Mouse (Mus musculus) forebrain, embryonic 11.5 days (tissue): ENCODE data around the gene Klf3. TPM values are rescaled to one million over a fixed set of nuclear protein-coding genes. Genes with fewer than 3 reads are reported as not detected.

Experiments
- ATAC-seq: fragments of 200-750 bp; cut with Nextera tagmentation; replicated peaks from 2 replicates; pipeline ENCODE4 v1.8.0; 2017; ENCODE audit warnings: moderate TSS enrichment; ENCODE audit not compliant: low FRiP score
- DNase-seq: peaks from one replicate; pipeline ENCODE4 v3.0.0-alpha.2; 2017; ENCODE audit warnings: low spot score
- H3K27ac ChIP-seq: fragments of 300-500 bp; sonication (generic); 2 replicates; pipeline ENCODE4 v1.5.1; 2014; ENCODE audit warnings: low read depth, low read length
- H3K27me3 ChIP-seq: fragments of 300-500 bp; sonication (generic); 2 replicates; pipeline ENCODE4 v1.6.1; 2014; ENCODE audit warnings: mild to moderate bottlenecking, low read length, mixed read lengths; ENCODE audit not compliant: control insufficient read depth, insufficient read depth
- H3K36me3 ChIP-seq: fragments of 300-500 bp; sonication (generic); 2 replicates; pipeline ENCODE4 v1.6.1; 2014; ENCODE audit warnings: mild to moderate bottlenecking, low read length, moderate library complexity, mixed read lengths; ENCODE audit not compliant: control insufficient read depth, insufficient read depth
- H3K4me1 ChIP-seq: fragments of 300-500 bp; sonication (generic); replicated peaks from 2 replicates; pipeline ENCODE4 v1.6.1; 2014; ENCODE audit warnings: low read length, mixed read lengths; ENCODE audit not compliant: control insufficient read depth, insufficient read depth
- H3K4me2 ChIP-seq: fragments of 300-500 bp; sonication (generic); 2 replicates; pipeline ENCODE4 v1.6.1; 2014; ENCODE audit warnings: low read depth, mild to moderate bottlenecking, low read length, moderate library complexity, mixed read lengths; ENCODE audit not compliant: severe bottlenecking
- H3K4me3 ChIP-seq: fragments of 300-500 bp; sonication (generic); 2 replicates; pipeline ENCODE4 v1.5.1; 2014; ENCODE audit warnings: low read depth, low read length
- H3K9ac ChIP-seq: fragments of 300-500 bp; sonication (generic); 2 replicates; pipeline ENCODE4 v1.6.1; 2014; ENCODE audit warnings: low read length
- H3K9me3 ChIP-seq: fragments of 300-500 bp; sonication (generic); 2 replicates; pipeline ENCODE4 v1.6.1; 2016; ENCODE audit warnings: low read length, mixed read lengths; ENCODE audit not compliant: control insufficient read depth
- WGBS: fragments of 180-500 bp; shearing (Covaris S2); extraction: QIAGEN DNeasy Blood & Tissue Kit; methylation state at CpG from one replicate; pipeline ENCODE4 v1.1.7; 2014; 5-methylcytosine and 5-hydroxymethylcytosine counted together
- polyA plus RNA-seq: library from polyadenylated mRNA; unstranded; fragments of >200 nt; fragmentation: Nextera tagmentation; extraction: Ambion mirVana; gene quantifications from 2 replicates; pipeline ENCODE4 v1.2.1, GENCODE M21; 2014

The Klf3 gene
- polyA plus RNA-seq, 1 experiment from 2014 or later = 40.9 TPM

- H3K27ac ChIP-seq = no peak overlapping the region
- WGBS = 44% methylated on average over 5 of the region's 5 CpGs
- no peak for ATAC-seq
Observed at GRCm38 (mm10) chr5:64866331-64867050, 63.3 kb downstream of the Klf3 start.

DNA sequence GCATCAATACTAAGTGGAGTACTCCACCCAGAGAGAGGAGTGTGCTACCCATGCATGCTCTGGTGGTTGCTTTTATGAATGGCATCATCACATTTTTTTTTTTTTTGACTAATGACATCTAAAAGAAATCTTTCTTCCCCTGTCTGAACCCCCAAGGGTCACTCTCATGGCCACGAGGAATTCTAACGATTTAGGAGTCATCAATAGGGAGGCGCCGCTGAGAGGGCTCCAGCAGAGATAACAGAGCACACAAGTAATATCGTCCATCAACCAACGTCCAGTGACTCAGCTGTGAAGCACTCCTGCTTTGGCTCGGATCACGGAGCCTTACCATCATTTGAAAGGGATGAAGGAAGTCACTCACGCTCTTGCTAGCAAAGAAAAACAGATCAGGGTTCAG lies 63.9 kb downstream of the Klf3 start:
- no peak for ATAC-seq
- H3K9me3 ChIP-seq = no peaks in the 10 kb centered on the region; the same call in 1 of the 2 replicates
- no peaks in the 10 kb centered on the region for H3K36me3 ChIP-seq
- H3K27me3 ChIP-seq = no peaks in the 10 kb centered on the region
- no peak overlapping the region for H3K9ac ChIP-seq
- H3K4me2 ChIP-seq = no peak overlapping the region
- no peaks in the 10 kb centered on the region for H3K4me1 ChIP-seq
- H3K27ac ChIP-seq = no peak overlapping the region
- no peak for DNase-seq
- no peak overlapping the region for H3K4me3 ChIP-seq
- 78% methylated on average over 9 of the region's 9 CpGs for WGBS

More at GRCm38 (mm10) chr5:64866331-64867050, 63.3 kb downstream of the Klf3 start:
- H3K4me1 ChIP-seq = no peaks in the 10 kb centered on the region
- H3K36me3 ChIP-seq = no peaks in the 10 kb centered on the region
- no peak overlapping the region; the same call in 1 of the 2 replicates for H3K9ac ChIP-seq
- no peaks in the 10 kb centered on the region for H3K27me3 ChIP-seq
- H3K4me2 ChIP-seq = no peak overlapping the region
- DNase-seq = peak; percentile 78
- H3K4me3 ChIP-seq = no peak overlapping the region
- no peaks in the 10 kb centered on the region; the same call in 1 of the 2 replicates for H3K9me3 ChIP-seq

DNA sequence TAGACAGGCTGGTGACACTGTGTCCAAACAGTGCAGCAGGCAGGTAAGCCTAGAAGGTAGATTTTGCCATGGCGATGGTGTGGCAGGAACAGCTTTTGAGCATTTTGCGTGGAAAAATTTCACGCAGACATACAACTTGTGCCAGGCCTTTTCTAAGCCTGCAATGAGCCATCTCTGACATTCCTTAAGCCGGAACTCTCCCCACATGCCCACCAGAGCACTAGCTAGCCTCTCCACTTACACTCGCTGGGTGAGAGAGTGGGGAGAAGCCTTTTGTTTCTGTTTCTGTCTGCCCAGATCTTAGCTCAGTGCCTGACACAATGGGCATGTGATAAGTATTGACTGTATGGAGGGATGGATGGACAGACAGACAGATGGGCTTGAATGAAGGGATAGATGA lies 64.4 kb downstream of the Klf3 start:
- Histone ChIP-seq H3K4me3 (no peak overlapping the region), H3K9me3 (no peaks in the 10 kb centered on the region; the same call in 1 of the 2 replicates), H3K36me3 (no peaks in the 10 kb centered on the region), H3K27ac (no peak overlapping the region), H3K4me2 (no peak overlapping the region), H3K27me3 (no peaks in the 10 kb centered on the region), H3K9ac (no peak overlapping the region), H3K4me1 (no peaks in the 10 kb centered on the region)
- no peak for DNase-seq
- ATAC-seq = no peak
- 87% methylated on average over 5 of the region's 5 CpGs for WGBS

GRCm38 (mm10) chr5:64876086-64876830 lies 73.1 kb downstream of the Klf3 start:
- no peak for ATAC-seq
- Histone ChIP-seq H3K27ac (peak overlapping the region; percentile 94; the same call in 1 of the 2 replicates), H3K9me3 (no peaks in the 10 kb centered on the region; the same call in 1 of the 2 replicates), H3K4me3 (no peak overlapping the region), H3K4me2 (no peak overlapping the region), H3K4me1 (peaks cover 9% of the 10 kb centered on the region; the same call in 1 of the 2 replicates), H3K27me3 (no peaks in the 10 kb centered on the region), H3K9ac (no peak overlapping the region), H3K36me3 (no peaks in the 10 kb centered on the region)
- no peak for DNase-seq
- WGBS = 79% methylated on average over 12 of the region's 12 CpGs

GRCm38 (mm10) chr5:64877235-64878026 lies 74.2 kb downstream of the Klf3 start:
- Histone ChIP-seq H3K4me2 (peak overlapping the region; percentile 26; the same call in 1 of the 2 replicates), H3K4me3 (no peak overlapping the region), H3K9me3 (no peaks in the 10 kb centered on the region; the same call in 1 of the 2 replicates), H3K27me3 (no peaks in the 10 kb centered on the region), H3K36me3 (no peaks in the 10 kb centered on the region), H3K27ac (peak overlapping the region; percentile 94), H3K4me1 (peaks cover 9% of the 10 kb centered on the region; the same call in 1 of the 2 replicates), H3K9ac (peak overlapping the region; percentile 27; the same call in 1 of the 2 replicates)
- 9% methylated on average over 15 of the region's 15 CpGs for WGBS
- ATAC-seq (peak; percentile 67), DNase-seq (peak; percentile 65)

DNA sequence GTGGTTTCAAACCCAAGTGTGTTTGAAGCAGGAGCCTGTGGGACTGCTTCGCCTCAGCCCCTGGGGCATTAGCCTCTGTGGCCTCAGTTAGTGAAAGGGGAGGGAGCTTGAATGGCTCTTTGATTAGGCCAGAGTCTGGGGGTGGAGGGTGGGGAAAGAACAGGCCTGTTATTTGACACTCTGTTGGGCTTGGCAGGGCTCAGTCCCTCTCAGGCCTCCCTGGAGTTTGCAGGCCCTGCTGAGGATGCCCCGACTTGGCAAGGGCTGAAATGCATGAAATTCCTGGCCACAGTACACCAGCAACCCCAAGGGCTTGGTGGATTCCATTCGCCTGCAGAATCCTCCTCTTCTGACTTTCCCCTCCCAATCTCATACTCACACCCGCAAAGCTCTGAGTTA lies 74.8 kb downstream of the Klf3 start:
- Histone ChIP-seq H3K27me3 (no peaks in the 10 kb centered on the region), H3K4me2 (no peak overlapping the region), H3K36me3 (no peaks in the 10 kb centered on the region), H3K4me3 (no peak overlapping the region), H3K9me3 (no peaks in the 10 kb centered on the region; the same call in 1 of the 2 replicates), H3K4me1 (peaks cover 9% of the 10 kb centered on the region; the same call in 1 of the 2 replicates), H3K9ac (no peak overlapping the region), H3K27ac (peak overlapping the region; percentile 94)
- ATAC-seq (peak; percentile 92), DNase-seq (peak; percentile 88)
- 5% methylated on average over 4 of the region's 4 CpGs for WGBS

DNA sequence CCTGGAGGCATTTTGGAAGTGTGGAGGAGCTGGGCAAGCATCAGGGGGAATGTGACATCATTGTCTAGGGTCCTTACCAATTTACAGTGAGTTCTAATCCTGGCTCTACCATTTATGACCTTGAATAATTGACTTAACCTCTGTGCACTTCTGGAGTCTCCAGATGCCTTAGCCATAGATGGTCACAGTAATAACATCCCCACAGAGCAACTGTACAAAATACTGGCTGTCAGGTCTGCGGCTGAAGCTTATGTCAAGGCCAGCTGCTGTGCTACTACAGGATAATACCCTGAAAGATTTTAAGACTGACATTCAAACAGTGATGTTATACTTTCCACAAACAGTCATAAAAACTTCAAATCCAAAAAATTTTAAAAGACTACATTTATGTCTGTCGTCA lies 75.3 kb downstream of the Klf3 start:
- H3K9ac ChIP-seq = no peak overlapping the region
- H3K4me1 ChIP-seq = peaks cover 9% of the 10 kb centered on the region; the same call in 1 of the 2 replicates
- no peaks in the 10 kb centered on the region for H3K36me3 ChIP-seq
- ATAC-seq (peak; percentile 29), DNase-seq (no peak)
- H3K27me3 ChIP-seq = no peaks in the 10 kb centered on the region
- H3K9me3 ChIP-seq = no peaks in the 10 kb centered on the region; the same call in 1 of the 2 replicates
- H3K4me3 ChIP-seq = no peak overlapping the region
- 63% methylated on average over 2 of the region's 2 CpGs for WGBS
- H3K27ac ChIP-seq = peak overlapping the region; percentile 94
- no peak overlapping the region for H3K4me2 ChIP-seq

DNA sequence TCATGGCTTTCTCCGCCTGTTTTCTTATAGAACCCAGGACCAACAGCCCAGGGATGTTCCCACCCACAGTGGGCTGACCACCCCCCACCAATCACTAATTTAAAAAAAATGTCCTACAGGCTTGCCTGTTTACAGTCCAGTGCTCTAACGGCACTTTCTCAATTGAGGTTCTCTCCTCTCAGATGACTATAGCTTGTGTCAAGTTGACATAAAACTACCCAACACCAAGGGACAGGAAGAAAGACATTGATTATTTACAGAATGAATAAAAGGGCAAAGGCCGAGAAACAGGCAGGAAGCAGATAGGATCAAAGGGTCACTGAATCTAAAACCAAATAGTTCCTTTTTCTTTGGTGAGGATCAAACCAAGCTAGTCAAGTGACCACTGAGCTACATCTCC lies 76.1 kb downstream of the Klf3 start:
- no peak overlapping the region for H3K4me3 ChIP-seq
- ATAC-seq (no peak), DNase-seq (no peak)
- H3K4me2 ChIP-seq = no peak overlapping the region
- H3K36me3 ChIP-seq = no peaks in the 10 kb centered on the region
- WGBS = 51% methylated on average over 3 of the region's 3 CpGs
- H3K27ac ChIP-seq = peak overlapping the region; percentile 94; the same call in 1 of the 2 replicates
- no peaks in the 10 kb centered on the region; the same call in 1 of the 2 replicates for H3K9me3 ChIP-seq
- peaks cover 9% of the 10 kb centered on the region; the same call in 1 of the 2 replicates for H3K4me1 ChIP-seq
- no peak overlapping the region for H3K9ac ChIP-seq
- H3K27me3 ChIP-seq = no peaks in the 10 kb centered on the region
